Mouse (Mus musculus) liver, embryonic 14.5 days (tissue): ENCODE measurements around the gene Spata2. TPM values are rescaled to one million over a fixed set of nuclear protein-coding genes. Genes with fewer than 3 reads are reported as not detected.

Source experiments
- ATAC-seq: fragments of 200-750 bp; cut with Nextera tagmentation; 2 replicates; pipeline ENCODE4 v1.8.0; 2017; ENCODE audit warnings: moderate number of reproducible peaks, mild to moderate bottlenecking, moderate library complexity; ENCODE audit not compliant: insufficient read depth
- DNase-seq, 3 experiments: peaks; one replicate each; pipeline ENCODE4 v3.0.0-alpha.2; 2012 to 2013; ENCODE audit warnings: low read depth in 3 of 3, low spot score in 3 of 3
- H3K27ac ChIP-seq: fragments of 300-500 bp; sonication (generic); 2 replicates; pipeline ENCODE4 v1.5.1; 2014; ENCODE audit warnings: moderate library complexity, mild to moderate bottlenecking, control low read depth, inconsistent platforms
- H3K27me3 ChIP-seq: fragments of 300-500 bp; sonication (generic); 2 replicates; pipeline ENCODE4 v1.6.1; 2014; ENCODE audit warnings: mild to moderate bottlenecking, low read length, moderate library complexity; ENCODE audit not compliant: control insufficient read depth, insufficient read depth
- H3K36me3 ChIP-seq: fragments of 300-500 bp; sonication (generic); replicated peaks from 2 replicates; pipeline ENCODE4 v1.6.1; 2014; ENCODE audit warnings: low read depth; ENCODE audit not compliant: control insufficient read depth, insufficient read depth
- H3K4me1 ChIP-seq, 2 experiments: fragments of 200-500 bp in 1 of 2; fragments of 300-500 bp in 1 of 2; sonication (generic) in 1 of 2; replicated peaks; 2 replicates each; pipeline ENCODE4 v1.6.1; 2012 to 2014; ENCODE audit warnings: antibody characterized with exemption in 1 of 2, inconsistent platforms in 1 of 2, low read length in 1 of 2; ENCODE audit not compliant: control insufficient read depth in 2 of 2, insufficient read depth in 2 of 2
- H3K4me2 ChIP-seq: fragments of 300-500 bp; sonication (generic); 2 replicates; pipeline ENCODE4 v1.6.1; 2014; ENCODE audit warnings: low read depth, mild to moderate bottlenecking, control low read depth, moderate library complexity
- H3K4me3 ChIP-seq, 2 experiments: fragments of 200-500 bp in 1 of 2; fragments of 300-500 bp in 1 of 2; sonication (generic) in 1 of 2; 2 replicates each; pipeline ENCODE4 v1.5.1; 2012 to 2014; ENCODE audit warnings: low read depth in 2 of 2, low read length in 2 of 2, mild to moderate bottlenecking in 2 of 2, control low read depth in 1 of 2, inconsistent platforms in 1 of 2, moderate library complexity in 1 of 2; ENCODE audit not compliant: insufficient read depth in 1 of 2
- H3K9ac ChIP-seq: fragments of 300-500 bp; sonication (generic); replicated peaks from 2 replicates; pipeline ENCODE4 v1.6.1; 2014; ENCODE audit warnings: mild to moderate bottlenecking, control low read depth, moderate library complexity
- H3K9me3 ChIP-seq: fragments of 300-500 bp; sonication (generic); 2 replicates; pipeline ENCODE4 v1.6.1; 2016; ENCODE audit warnings: low read length, mixed read lengths; ENCODE audit not compliant: control insufficient read depth
- CTCF ChIP-seq: IDR thresholded peaks from 2 replicates; pipeline ENCODE4 v1.5.1; 2016; ENCODE audit warnings: antibody characterized with exemption, low read depth, control low read depth
- EP300 ChIP-seq: IDR thresholded peaks from 2 replicates; pipeline ENCODE4 v1.6.1; 2016; ENCODE audit warnings: antibody characterized with exemption, low read depth
- WGBS: fragments of 180-500 bp; shearing (Covaris S2); extraction: QIAGEN DNeasy Blood & Tissue Kit; methylation state at CpG from one replicate; pipeline ENCODE4 v1.1.7; 2014; ENCODE audit not compliant: insufficient replicate concordance; 5-methylcytosine and 5-hydroxymethylcytosine counted together
- polyA plus RNA-seq, 2 experiments: library from polyadenylated mRNA; depleted of rRNA in 1 of 2; stranded (reverse) in 1 of 2; unstranded in 1 of 2; fragments of >200 nt; fragmentation: Nextera tagmentation in 1 of 2; extraction: Ambion mirVana in 1 of 2; gene quantifications; 2 replicates each; pipeline versions ENCODE4 v1.2.1 to v1.2.3; 2012 to 2014

Gene Spata2
- polyA plus RNA-seq, 2 experiments, result 6.8 to 7.6 TPM

DNA sequence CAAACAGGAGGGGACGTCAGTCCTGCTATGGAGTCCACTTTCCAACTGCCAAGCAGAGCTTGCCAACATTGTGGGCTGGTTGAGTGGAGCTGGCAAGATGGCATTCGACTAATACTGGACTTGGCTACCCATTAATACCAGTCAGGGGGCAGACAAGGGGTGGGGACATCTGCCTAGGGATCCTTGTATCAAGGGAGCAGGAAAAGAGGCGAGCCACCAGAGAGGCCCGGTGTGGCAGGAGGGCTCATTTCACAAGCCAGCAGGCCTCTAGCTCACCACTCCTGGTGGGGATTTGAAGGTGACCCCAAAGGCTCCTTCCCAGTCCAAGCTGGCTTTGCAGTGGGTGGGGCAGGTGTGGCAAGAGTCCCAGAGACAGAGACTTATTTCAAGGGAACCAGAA is 10.0 kb downstream of the Spata2 start:
- Histone ChIP-seq H3K36me3 (peaks cover 21% of the 10 kb centered on the region), H3K27me3 (no peaks in the 10 kb centered on the region), H3K27ac (no peak overlapping the region), H3K4me2 (no peak overlapping the region), H3K4me3 (no peak overlapping the region), H3K4me1 (no peaks in the 10 kb centered on the region), H3K9me3 (no peaks in the 10 kb centered on the region), H3K9ac (no peak overlapping the region)
- ATAC-seq (no peak), DNase-seq (no peak)
- WGBS, result 85% methylated on average over 4 of the region's 4 CpGs
- no peak for TF ChIP-seq CTCF
- TF ChIP-seq EP300, result no peak

GRCm38 (mm10) chr2:167479501-167479900 is 13.2 kb downstream of the Spata2 start:
- no peaks in the 10 kb centered on the region for H3K9me3 ChIP-seq
- H3K4me2 ChIP-seq, result no peak overlapping the region
- no peak overlapping the region for H3K27ac ChIP-seq
- no peak overlapping the region for H3K9ac ChIP-seq
- H3K36me3 ChIP-seq, result peaks cover 15% of the 10 kb centered on the region
- TF ChIP-seq CTCF (no peak), EP300 (no peak)
- DNase-seq (no peak), ATAC-seq (no peak)
- H3K27me3 ChIP-seq, result no peaks in the 10 kb centered on the region
- H3K4me1 ChIP-seq, result no peaks in the 10 kb centered on the region
- WGBS, result 89% methylated on average over 1 of the region's 1 CpGs
- no peak overlapping the region for H3K4me3 ChIP-seq

GRCm38 (mm10) chr2:167478128-167478527 is 14.6 kb downstream of the Spata2 start:
- Histone ChIP-seq H3K9ac (no peak overlapping the region), H3K9me3 (no peaks in the 10 kb centered on the region), H3K4me1 (no peaks in the 10 kb centered on the region), H3K4me2 (no peak overlapping the region), H3K4me3 (no peak overlapping the region), H3K27ac (no peak overlapping the region), H3K27me3 (no peaks in the 10 kb centered on the region), H3K36me3 (peaks cover 18% of the 10 kb centered on the region)
- WGBS, result 43% methylated on average over 2 of the region's 2 CpGs
- DNase-seq (no peak), ATAC-seq (no peak)
- no peak for TF ChIP-seq CTCF
- TF ChIP-seq EP300, result no peak

- H3K27ac ChIP-seq, result no peak overlapping the region
- no peaks in the 10 kb centered on the region for H3K9me3 ChIP-seq
- no peak overlapping the region for H3K9ac ChIP-seq
- no peaks in the 10 kb centered on the region for H3K27me3 ChIP-seq
- peaks cover 14% of the 10 kb centered on the region for H3K36me3 ChIP-seq
- no peak overlapping the region for H3K4me2 ChIP-seq
- H3K4me1 ChIP-seq, result no peaks in the 10 kb centered on the region
- no peak overlapping the region for H3K4me3 ChIP-seq
- DNase-seq, result no peak
- WGBS, result 54% methylated on average over 4 of the region's 4 CpGs
- no peak for ATAC-seq
- TF ChIP-seq CTCF (no peak), EP300 (no peak)
Observed at GRCm38 (mm10) chr2:167476762-167477161, 15.9 kb downstream of the Spata2 start.

DNA sequence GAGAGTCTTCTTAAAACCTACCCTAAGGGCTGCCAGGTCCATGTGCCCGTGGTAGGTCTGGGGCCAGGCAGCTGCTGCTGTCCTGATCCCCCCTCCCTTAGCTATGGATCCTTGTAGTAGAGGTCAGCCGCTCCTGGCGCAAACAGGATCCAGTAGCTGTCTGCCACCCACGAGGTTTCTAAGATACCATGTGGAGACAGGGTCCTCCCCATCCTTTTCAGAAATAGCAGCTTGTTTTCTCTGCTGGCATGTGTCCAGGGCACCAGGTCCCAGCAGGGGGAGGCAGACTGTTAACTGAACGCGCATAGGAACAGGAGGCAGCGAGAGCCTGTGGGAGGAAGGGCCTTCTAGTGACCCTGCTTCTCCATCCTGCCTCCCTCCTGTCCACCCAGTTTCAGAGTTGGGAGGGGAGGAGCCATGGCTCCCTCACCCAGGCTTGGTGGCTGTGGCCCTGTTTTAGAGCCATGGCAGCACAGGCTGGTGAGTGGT is 16.4 kb downstream of the Spata2 start:
- ATAC-seq (peak; percentile 11; the same call in 1 of the 2 replicates), DNase-seq (no peak)
- 54% methylated on average over 7 of the region's 7 CpGs for WGBS
- peaks cover 20% of the 10 kb centered on the region for H3K36me3 ChIP-seq
- TF ChIP-seq EP300 (no peak), CTCF (peak; percentile 23; the same call in 1 of the 2 replicates)
- H3K4me1 ChIP-seq, result no peaks in the 10 kb centered on the region
- no peaks in the 10 kb centered on the region for H3K9me3 ChIP-seq
- no peak overlapping the region for H3K9ac ChIP-seq
- H3K4me2 ChIP-seq, result no peak overlapping the region
- H3K27me3 ChIP-seq, result no peaks in the 10 kb centered on the region
- H3K27ac ChIP-seq, result no peak overlapping the region
- H3K4me3 ChIP-seq, result no peak overlapping the region
